Mouse (Mus musculus): ENCODE data around the gene Tle2. TPM values are rescaled to one million over a fixed set of nuclear protein-coding genes. Genes with fewer than 3 reads are reported as not detected.

The Tle2 gene
- polyA plus RNA-seq, 1 experiment from 2014 or later, result 37.3 TPM

GRCm38 (mm10) chr10:81580441-81581070 lies 6.2 kb downstream of the Tle2 start:
- Histone ChIP-seq H3K4me1 (ENCODE audit: control insufficient read depth, insufficient read depth, low read length) (peaks cover under 1% of the 10 kb centered on the region; the same call in 1 of the 2 replicates), H3K36me3 (ENCODE audit: control insufficient read depth, insufficient read depth, low read length) (no peaks in the 10 kb centered on the region), H3K4me3 (ENCODE audit: low read depth, low read length) (no peak overlapping the region), H3K27me3 (ENCODE audit: control insufficient read depth, insufficient read depth, low read length) (peaks cover 24% of the 10 kb centered on the region), H3K9ac (replicated peaks; ENCODE audit: low read depth, low read length) (0 out of 2 replicates have a peak overlapping the region, but pooled peaks have one; percentile 11), H3K9me3 (ENCODE audit: control insufficient read depth, low read length) (no peaks in the 10 kb centered on the region), H3K27ac (ENCODE audit: low read depth, low read length) (no peak overlapping the region), H3K4me2 (ENCODE audit: low read depth, low read length) (no peak overlapping the region)
- WGBS, result 55% methylated on average over 25 of the region's 25 CpGs
- no peak for ATAC-seq (ENCODE audit: low read depth)

GRCm38 (mm10) chr10:81583347-81583746 lies 9.0 kb downstream of the Tle2 start:
- WGBS, result 43% methylated on average over 6 of the region's 6 CpGs
- H3K27ac ChIP-seq (ENCODE audit: low read depth, low read length), result no peak overlapping the region
- H3K36me3 ChIP-seq (ENCODE audit: control insufficient read depth, insufficient read depth, low read length), result no peaks in the 10 kb centered on the region
- H3K27me3 ChIP-seq (ENCODE audit: control insufficient read depth, insufficient read depth, low read length), result peaks cover 23% of the 10 kb centered on the region
- no peaks in the 10 kb centered on the region for H3K9me3 ChIP-seq (ENCODE audit: control insufficient read depth, low read length)
- no peaks in the 10 kb centered on the region for H3K4me1 ChIP-seq (ENCODE audit: control insufficient read depth, insufficient read depth, low read length)
- H3K9ac ChIP-seq (replicated peaks; ENCODE audit: low read depth, low read length), result no peak overlapping the region
- no peak overlapping the region for H3K4me3 ChIP-seq (ENCODE audit: low read depth, low read length)
- no peak for ATAC-seq (ENCODE audit: low read depth)
- no peak overlapping the region for H3K4me2 ChIP-seq (ENCODE audit: low read depth, low read length)

- Histone ChIP-seq H3K9ac (replicated peaks; ENCODE audit: low read depth, low read length) (no peak overlapping the region), H3K4me3 (ENCODE audit: low read depth, low read length) (no peak overlapping the region), H3K36me3 (ENCODE audit: control insufficient read depth, insufficient read depth, low read length) (no peaks in the 10 kb centered on the region), H3K4me1 (ENCODE audit: control insufficient read depth, insufficient read depth, low read length) (no peaks in the 10 kb centered on the region), H3K9me3 (ENCODE audit: control insufficient read depth, low read length) (no peaks in the 10 kb centered on the region), H3K27me3 (ENCODE audit: control insufficient read depth, insufficient read depth, low read length) (peaks cover 10% of the 10 kb centered on the region; the same call in 1 of the 2 replicates), H3K4me2 (ENCODE audit: low read depth, low read length) (no peak overlapping the region), H3K27ac (ENCODE audit: low read depth, low read length) (no peak overlapping the region)
- 67% methylated on average over 7 of the region's 7 CpGs for WGBS
- no peak for ATAC-seq (ENCODE audit: low read depth)
These were observed 14.4 kb downstream of the Tle2 start for GRCm38 (mm10) chr10:81588739-81589138.

GRCm38 (mm10) chr10:81591846-81592245 lies 17.5 kb downstream of the Tle2 start:
- H3K27ac ChIP-seq (ENCODE audit: low read depth, low read length), result no peak overlapping the region
- peaks cover 16% of the 10 kb centered on the region for H3K4me1 ChIP-seq (ENCODE audit: control insufficient read depth, insufficient read depth, low read length)
- no peak overlapping the region for H3K9ac ChIP-seq (replicated peaks; ENCODE audit: low read depth, low read length)
- peaks cover 3% of the 10 kb centered on the region; the same call in 1 of the 2 replicates for H3K27me3 ChIP-seq (ENCODE audit: control insufficient read depth, insufficient read depth, low read length)
- WGBS, result 65% methylated on average over 9 of the region's 9 CpGs
- H3K36me3 ChIP-seq (ENCODE audit: control insufficient read depth, insufficient read depth, low read length), result no peaks in the 10 kb centered on the region
- H3K4me2 ChIP-seq (ENCODE audit: low read depth, low read length), result no peak overlapping the region
- no peaks in the 10 kb centered on the region for H3K9me3 ChIP-seq (ENCODE audit: control insufficient read depth, low read length)
- no peak overlapping the region for H3K4me3 ChIP-seq (ENCODE audit: low read depth, low read length)
- ATAC-seq (ENCODE audit: low read depth), result no peak

- H3K4me3 ChIP-seq (ENCODE audit: low read depth, low read length), result no peak overlapping the region
- 82% methylated on average over 7 of the region's 7 CpGs for WGBS
- ATAC-seq (ENCODE audit: low read depth), result no peak
These were observed 18.3 kb downstream of the Tle2 start for GRCm38 (mm10) chr10:81592631-81593030.

GRCm38 (mm10) chr10:81593223-81593622 lies 18.9 kb downstream of the Tle2 start:
- Histone ChIP-seq H3K4me1 (ENCODE audit: control insufficient read depth, insufficient read depth, low read length) (peaks cover 22% of the 10 kb centered on the region), H3K27ac (ENCODE audit: low read depth, low read length) (no peak overlapping the region), H3K4me2 (ENCODE audit: low read depth, low read length) (no peak overlapping the region), H3K27me3 (ENCODE audit: control insufficient read depth, insufficient read depth, low read length) (no peaks in the 10 kb centered on the region), H3K36me3 (ENCODE audit: control insufficient read depth, insufficient read depth, low read length) (no peaks in the 10 kb centered on the region), H3K9ac (replicated peaks; ENCODE audit: low read depth, low read length) (no peak overlapping the region), H3K9me3 (ENCODE audit: control insufficient read depth, low read length) (no peaks in the 10 kb centered on the region), H3K4me3 (ENCODE audit: low read depth, low read length) (no peak overlapping the region)
- WGBS, result 80% methylated on average over 4 of the region's 4 CpGs
- no peak for ATAC-seq (ENCODE audit: low read depth)

More at GRCm38 (mm10) chr10:81592631-81593030, 18.3 kb downstream of the Tle2 start:
- no peaks in the 10 kb centered on the region for H3K36me3 ChIP-seq (ENCODE audit: control insufficient read depth, insufficient read depth, low read length)
- H3K9ac ChIP-seq (replicated peaks; ENCODE audit: low read depth, low read length), result no peak overlapping the region
- peaks cover 3% of the 10 kb centered on the region; the same call in 1 of the 2 replicates for H3K27me3 ChIP-seq (ENCODE audit: control insufficient read depth, insufficient read depth, low read length)
- H3K4me2 ChIP-seq (ENCODE audit: low read depth, low read length), result no peak overlapping the region
- H3K9me3 ChIP-seq (ENCODE audit: control insufficient read depth, low read length), result no peaks in the 10 kb centered on the region
- H3K4me1 ChIP-seq (ENCODE audit: control insufficient read depth, insufficient read depth, low read length), result peaks cover 22% of the 10 kb centered on the region
- H3K27ac ChIP-seq (ENCODE audit: low read depth, low read length), result no peak overlapping the region

GRCm38 (mm10) chr10:81593935-81594334 lies 19.6 kb downstream of the Tle2 start:
- H3K4me1 ChIP-seq (ENCODE audit: control insufficient read depth, insufficient read depth, low read length), result peaks cover 22% of the 10 kb centered on the region
- no peaks in the 10 kb centered on the region for H3K36me3 ChIP-seq (ENCODE audit: control insufficient read depth, insufficient read depth, low read length)
- H3K4me2 ChIP-seq (ENCODE audit: low read depth, low read length), result no peak overlapping the region
- H3K4me3 ChIP-seq (ENCODE audit: low read depth, low read length), result no peak overlapping the region
- H3K9me3 ChIP-seq (ENCODE audit: control insufficient read depth, low read length), result no peaks in the 10 kb centered on the region
- H3K9ac ChIP-seq (replicated peaks; ENCODE audit: low read depth, low read length), result no peak overlapping the region
- 77% methylated on average over 18 of the region's 18 CpGs for WGBS
- H3K27ac ChIP-seq (ENCODE audit: low read depth, low read length), result no peak overlapping the region
- H3K27me3 ChIP-seq (ENCODE audit: control insufficient read depth, insufficient read depth, low read length), result no peaks in the 10 kb centered on the region; the same call in 1 of the 2 replicates
- no peak for ATAC-seq (ENCODE audit: low read depth)

- Histone ChIP-seq H3K4me1 (ENCODE audit: control insufficient read depth, insufficient read depth, low read length) (peaks cover 24% of the 10 kb centered on the region), H3K27me3 (ENCODE audit: control insufficient read depth, insufficient read depth, low read length) (no peaks in the 10 kb centered on the region; the same call in 1 of the 2 replicates), H3K27ac (ENCODE audit: low read depth, low read length) (no peak overlapping the region), H3K9ac (replicated peaks; ENCODE audit: low read depth, low read length) (no peak overlapping the region), H3K4me2 (ENCODE audit: low read depth, low read length) (no peak overlapping the region), H3K4me3 (ENCODE audit: low read depth, low read length) (no peak overlapping the region), H3K36me3 (ENCODE audit: control insufficient read depth, insufficient read depth, low read length) (no peaks in the 10 kb centered on the region), H3K9me3 (ENCODE audit: control insufficient read depth, low read length) (no peaks in the 10 kb centered on the region)
- ATAC-seq (ENCODE audit: low read depth), result no peak
- WGBS, result 39% methylated on average over 5 of the region's 5 CpGs
These were observed 21.2 kb downstream of the Tle2 start for GRCm38 (mm10) chr10:81595599-81595998.

- Histone ChIP-seq H3K27me3 (ENCODE audit: control insufficient read depth, insufficient read depth, low read length) (no peaks in the 10 kb centered on the region; the same call in 1 of the 2 replicates), H3K4me1 (ENCODE audit: control insufficient read depth, insufficient read depth, low read length) (peaks cover 26% of the 10 kb centered on the region), H3K9ac (replicated peaks; ENCODE audit: low read depth, low read length) (no peak overlapping the region), H3K27ac (ENCODE audit: low read depth, low read length) (no peak overlapping the region), H3K9me3 (ENCODE audit: control insufficient read depth, low read length) (no peaks in the 10 kb centered on the region), H3K4me3 (ENCODE audit: low read depth, low read length) (no peak overlapping the region), H3K4me2 (ENCODE audit: low read depth, low read length) (peak overlapping the region; percentile 38; the same call in 1 of the 2 replicates), H3K36me3 (ENCODE audit: control insufficient read depth, insufficient read depth, low read length) (no peaks in the 10 kb centered on the region)
- peak; percentile 21; the same call in 1 of the 2 replicates for ATAC-seq (ENCODE audit: low read depth)
- under 1% methylated on average over 10 of the region's 10 CpGs for WGBS
These were observed 22.2 kb downstream of the Tle2 start for GRCm38 (mm10) chr10:81596611-81597010.

Data from neural tube, embryonic 14.5 days (tissue).